Mouse (Mus musculus) erythroblast, embryonic 14.5 days (primary cell): Measurements from ENCODE around the gene Hecw1.

Experiments used
- GATA1 ChIP-seq: IDR thresholded peaks from 2 replicates; pipeline ENCODE4 v1.6.1; 2012; ENCODE audit warnings: low read length, inconsistent platforms, mixed read lengths
- TAL1 ChIP-seq: IDR thresholded peaks from 3 replicates; pipeline ENCODE4 v1.6.1; 2012; ENCODE audit warnings: low read length, inconsistent platforms, mixed read lengths

GRCm38 (mm10) chr13:14271476-14271875 lies 251.6 kb downstream of the Hecw1 start:
- TF ChIP-seq TAL1 (no peak), GATA1 (no peak)
